Mouse (Mus musculus): ENCODE data around the gene Sh3pxd2a.

- TF ChIP-seq EP300 (IDR thresholded peaks at IDR 0.05; ENCODE audit: low read depth in 1 of 2, low read length in 2 of 2) (no peak), POLR2A (IDR thresholded peaks at IDR 0.05; ENCODE audit: control insufficient read depth in 1 of 2, insufficient read depth in 1 of 2, low read depth in 1 of 2, low read length in 2 of 2, poor library complexity in 1 of 2) (no peak), CTCF (IDR thresholded peaks at IDR 0.05 in 2 of 3, conservative IDR thresholded peaks at IDR 0.05 in 1 of 3; ENCODE audit: control insufficient read depth in 1 of 3, insufficient read depth in 1 of 3, low read depth in 2 of 3, low read length in 3 of 3, poor library complexity in 1 of 3, severe bottlenecking in 1 of 3) (no peak), GATA1 (IDR thresholded peaks at IDR 0.05; ENCODE audit: low read depth, low read length) (no peak), MAFK (IDR thresholded peaks at IDR 0.05; ENCODE audit: borderline replicate concordance, low read depth, low read length) (no peak), RCOR1 (IDR thresholded peaks at IDR 0.05; ENCODE audit: low read depth, low read length) (no peak), NRF1 (IDR thresholded peaks at IDR 0.05; ENCODE audit: insufficient read depth, low read depth, low read length, poor library complexity, severe bottlenecking) (no peak), POLR2AphosphoS2 (IDR thresholded peaks at IDR 0.05; ENCODE audit: low read length) (no peak), CHD2 (IDR thresholded peaks at IDR 0.05; ENCODE audit: low read length) (no peak), MEF2A (IDR thresholded peaks at IDR 0.05; ENCODE audit: extremely low read depth, insufficient replicate concordance, low read depth, low read length, poor library complexity, severe bottlenecking) (no peak), TAL1 (IDR thresholded peaks at IDR 0.05; ENCODE audit: low read length) (no peak), POLR2AphosphoS5 (IDR thresholded peaks at IDR 0.05; ENCODE audit: borderline replicate concordance, low read depth, low read length) (no peak)
Measured at GRCm38 (mm10) chr19:47438445-47438844, 25.8 kb downstream of the Sh3pxd2a start.
